Mouse (Mus musculus) right cerebral cortex, postnatal 10 days (tissue): Measurements from ENCODE around the gene C4b.
"Not testable (repeated sequence)": the region's sequence is repeated elsewhere in the genome, so short reads cannot be mapped to it uniquely, and the experiment has no call there.

ENCODE experiments used
- DNase-seq, 2 experiments: peaks; one replicate each; pipeline ENCODE4 v3.0.0; 2021; ENCODE audit warnings: low spot score in 2 of 2

The C4b gene

GRCm38 (mm10) chr17:34743719-34744118, at the start of gene C4b:
Gene C4b, minus strand, starts transcription at chr17:34743882.
- no peak for DNase-seq

GRCm38 (mm10) chr17:34777680-34778325, 34.1 kb upstream of the C4b start:
- peak; percentile 38 to 61 for DNase-seq

- DNase-seq = no peak
Measured at GRCm38 (mm10) chr17:34761471-34761870, 17.8 kb upstream of the C4b start.

GRCm38 (mm10) chr17:34746531-34746930, 2.8 kb upstream of the C4b start:
- no peak for DNase-seq

DNA sequence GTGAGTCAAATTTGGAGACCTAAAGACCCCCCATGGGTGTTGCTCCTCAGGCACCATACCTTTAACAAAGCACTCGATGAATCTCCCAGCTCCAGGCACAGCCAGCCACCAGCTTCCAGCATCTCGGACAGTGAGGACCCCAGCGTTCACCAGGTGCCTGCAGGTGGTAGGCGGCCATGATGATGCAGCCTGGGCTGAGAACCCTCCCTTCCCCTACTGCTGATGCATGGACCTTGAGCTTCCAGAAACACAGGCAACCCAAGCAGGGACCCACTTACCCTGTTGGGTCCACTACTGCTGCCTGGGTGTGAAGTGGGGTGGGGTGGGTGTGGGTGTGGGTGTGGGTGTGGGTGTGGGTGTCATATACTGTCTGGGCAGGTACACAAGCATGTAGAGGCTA, 1.5 kb upstream of the C4b start:
- DNase-seq = not testable (repeated sequence)

DNA sequence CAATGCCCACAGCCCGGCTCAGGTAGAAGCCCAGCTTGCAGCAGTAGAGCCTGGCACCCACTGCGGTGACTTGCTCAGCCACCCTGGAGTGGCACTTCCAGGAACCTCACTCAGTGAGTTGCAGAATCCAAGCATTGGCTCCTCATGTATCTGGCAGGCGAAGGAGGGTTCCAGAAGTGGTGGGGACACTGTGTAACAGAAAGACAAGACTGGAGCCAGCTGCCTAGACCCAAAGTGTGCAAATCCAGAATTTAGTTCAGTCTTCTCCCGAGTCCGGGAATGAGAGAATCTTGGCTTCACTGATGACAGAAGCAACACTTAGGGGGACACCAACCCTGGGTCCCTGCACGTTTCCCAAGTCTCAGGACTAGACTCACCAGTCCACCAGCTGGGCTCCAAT, 929 bp upstream of the C4b start:
- DNase-seq = not testable (repeated sequence)

DNA sequence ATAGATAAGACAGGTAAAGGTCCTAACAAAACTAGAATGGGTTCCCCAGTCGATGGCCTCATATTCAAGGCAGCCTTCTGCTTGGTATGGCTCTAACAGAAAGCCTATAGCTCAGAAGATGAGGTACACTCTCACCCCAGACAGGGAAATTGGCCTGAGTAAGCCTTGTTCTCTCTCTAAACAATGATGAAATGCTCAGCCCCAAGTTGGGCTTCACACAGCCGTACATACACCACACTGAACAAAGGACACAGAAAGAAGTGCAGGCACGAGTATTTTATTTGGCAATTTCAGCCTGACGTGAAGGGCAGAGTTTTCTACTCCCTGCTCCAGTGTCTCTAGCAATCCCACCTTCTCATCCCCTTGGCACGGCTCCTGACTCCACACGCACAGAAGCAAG, 524 bp upstream of the C4b start:
- no peak for DNase-seq

DNA sequence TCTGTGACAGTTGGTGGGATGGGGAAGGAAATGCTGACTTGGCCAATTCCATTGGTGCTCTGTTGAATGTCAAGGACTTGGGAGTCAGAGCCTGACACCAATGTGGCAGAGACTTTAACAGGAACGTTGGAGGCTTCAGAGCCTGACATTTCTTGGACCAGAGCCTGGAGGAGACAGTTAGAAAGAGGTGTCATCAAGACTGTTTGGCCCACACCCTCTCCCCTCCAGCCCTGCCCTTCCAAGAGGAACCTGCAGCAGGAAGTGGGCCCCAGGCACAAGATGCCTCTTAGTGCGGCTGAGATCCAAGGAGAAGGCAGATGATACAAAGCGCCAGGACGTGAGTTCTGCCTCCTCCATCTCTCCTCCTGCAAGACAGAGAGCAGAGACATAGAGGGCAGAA, 3.4 kb downstream of the C4b start:
- no peak for DNase-seq

GRCm38 (mm10) chr17:34739708-34740107, 4.0 kb downstream of the C4b start:
- DNase-seq = not testable (repeated sequence)

DNA sequence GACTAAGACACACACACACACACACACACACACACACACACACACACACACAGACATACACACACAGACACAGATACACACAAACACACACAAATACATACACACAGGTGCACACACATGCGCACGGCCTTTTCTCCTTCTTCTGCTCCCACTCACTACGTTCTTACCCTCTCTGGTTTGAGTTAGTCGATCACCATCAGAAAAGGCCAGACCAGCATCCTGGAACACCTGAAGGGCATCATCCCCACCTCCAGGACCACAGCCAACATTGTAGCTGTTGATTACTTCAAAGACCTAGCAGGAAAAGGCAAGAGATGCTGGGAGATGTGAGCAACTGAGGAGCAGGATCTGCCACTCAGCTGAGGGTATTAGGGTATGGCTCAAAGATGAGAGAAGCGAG, 6.2 kb downstream of the C4b start:
- not testable (repeated sequence) for DNase-seq

GRCm38 (mm10) chr17:34729779-34730553, 13.7 kb downstream of the C4b start:
- not testable (repeated sequence) for DNase-seq

DNA sequence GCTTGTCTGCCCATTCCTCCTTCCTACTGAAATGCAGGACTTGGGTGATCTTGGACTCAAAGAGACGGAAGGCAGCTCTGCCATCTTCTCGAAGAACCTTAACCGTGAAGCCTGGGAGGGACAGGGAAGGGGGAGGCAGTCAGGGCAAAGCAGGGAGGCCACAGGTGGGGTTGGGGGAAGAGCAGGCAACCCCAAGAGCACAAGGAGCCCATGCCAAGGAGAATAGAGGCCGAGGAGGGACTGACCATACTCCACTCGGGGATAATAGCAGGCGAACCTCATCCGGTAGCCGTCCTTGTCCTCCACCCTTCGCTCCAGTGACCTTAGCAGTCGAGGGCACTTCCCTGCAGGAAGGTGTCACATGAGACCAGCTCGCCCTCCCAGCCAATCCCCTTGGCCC, 14.5 kb downstream of the C4b start:
- peak in 1 of 2 experiments; percentile 6 for DNase-seq

GRCm38 (mm10) chr17:34727887-34728286, 15.8 kb downstream of the C4b start:
- DNase-seq = no peak

- no peak for DNase-seq
Measured at GRCm38 (mm10) chr17:34723066-34723465, 20.6 kb downstream of the C4b start.

DNA sequence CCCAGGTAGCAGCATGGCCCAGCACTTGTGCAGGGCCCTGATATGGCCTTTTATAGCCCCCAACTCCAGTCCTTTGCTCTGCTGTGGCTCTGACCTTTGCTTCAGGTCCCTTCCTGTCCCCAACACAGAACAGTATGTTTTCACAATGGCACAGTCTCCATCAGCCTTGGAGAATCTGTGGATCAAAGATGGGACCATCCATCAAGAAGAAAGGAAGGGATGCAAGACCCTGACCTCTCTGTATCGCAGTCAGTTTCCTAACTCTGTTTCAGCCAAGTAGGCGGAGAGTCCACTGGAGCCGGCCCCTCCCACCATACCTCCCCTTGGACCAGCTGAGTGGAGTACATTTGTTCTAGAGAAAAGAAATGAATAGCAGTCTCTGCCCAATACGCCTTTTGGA, 21.4 kb downstream of the C4b start:
- DNase-seq = not testable (repeated sequence)

- DNase-seq = not testable (repeated sequence)
Measured at GRCm38 (mm10) chr17:34719886-34720285, 23.8 kb downstream of the C4b start.

DNA sequence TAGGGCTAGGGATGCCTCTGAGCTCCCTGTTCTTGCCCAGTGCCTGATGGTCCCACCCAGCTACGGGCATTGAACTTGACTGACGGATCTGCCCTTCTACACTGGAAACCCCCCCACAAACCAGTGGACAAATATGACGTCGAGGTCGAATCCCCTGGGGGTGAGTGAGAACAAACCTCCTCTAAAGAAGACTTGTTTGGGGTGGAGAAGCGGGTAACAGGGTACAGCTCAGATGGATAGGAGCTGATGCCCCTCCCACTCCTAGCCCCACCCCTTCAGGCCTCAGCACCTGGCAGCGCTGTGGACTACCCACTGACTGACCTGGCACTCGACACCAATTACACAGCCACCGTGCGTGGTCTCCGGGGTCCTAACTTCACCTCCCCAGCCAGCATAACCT, 26.3 kb downstream of the C4b start:
- no peak for DNase-seq

DNA sequence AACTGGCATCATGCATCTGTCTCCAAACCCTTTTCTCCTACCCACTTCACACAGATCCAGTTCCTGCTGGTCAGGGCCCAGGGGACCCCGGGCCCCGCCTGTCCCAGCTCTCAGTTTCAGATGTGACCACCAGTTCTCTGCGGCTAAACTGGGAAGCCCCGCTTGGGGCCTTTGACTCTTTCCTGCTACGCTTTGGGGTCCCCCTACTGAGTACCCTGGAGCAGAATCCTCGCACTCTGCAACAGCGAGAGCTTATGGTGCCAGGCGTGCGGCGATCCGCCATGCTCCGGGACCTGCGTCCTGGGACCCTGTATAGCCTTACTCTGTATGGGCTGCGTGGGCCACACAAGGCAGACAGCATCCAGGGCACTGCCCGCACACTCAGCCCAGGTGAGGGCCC, 27.4 kb downstream of the C4b start:
- no peak for DNase-seq

DNA sequence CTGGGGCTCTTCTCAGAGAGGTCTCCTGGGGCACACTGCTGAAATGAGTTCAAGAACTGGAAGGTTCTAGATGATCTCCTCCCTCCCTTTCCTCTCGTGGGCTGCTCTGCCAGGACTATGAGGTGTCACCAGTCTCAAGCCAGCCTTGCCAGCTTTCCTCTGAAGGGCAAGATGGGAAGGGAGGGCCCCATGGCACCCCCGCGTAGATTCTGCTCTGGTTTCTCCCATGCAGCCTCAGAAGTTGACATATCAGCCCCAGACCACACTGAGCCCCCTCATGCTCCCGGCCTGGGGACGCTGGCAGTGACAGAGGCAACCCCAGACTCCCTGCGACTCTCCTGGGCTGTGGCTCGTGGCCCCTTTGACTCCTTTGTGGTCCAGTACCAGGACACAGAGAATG, 28.2 kb downstream of the C4b start:
- not testable (repeated sequence) for DNase-seq

- not testable (repeated sequence) for DNase-seq
Measured at GRCm38 (mm10) chr17:34714908-34715445, 28.7 kb downstream of the C4b start.

- DNase-seq = not testable (repeated sequence)
Measured at GRCm38 (mm10) chr17:34714181-34714907, 29.3 kb downstream of the C4b start.

- DNase-seq = peak; percentile 39 to 69
Measured at GRCm38 (mm10) chr17:34712951-34713350, 30.7 kb downstream of the C4b start.
